Mouse (Mus musculus) hindbrain, embryonic 13.5 days (tissue): ENCODE measurements around the gene Slc36a2. TPM values are rescaled to one million over a fixed set of nuclear protein-coding genes. Genes with fewer than 3 reads are reported as not detected.

Source experiments
- ATAC-seq: fragments of 200-750 bp; cut with Nextera tagmentation; 2 replicates; pipeline ENCODE4 v1.8.0; 2017; ENCODE audit warnings: moderate TSS enrichment; ENCODE audit not compliant: low FRiP score
- H3K27ac ChIP-seq: fragments of 300-500 bp; sonication (generic); 2 replicates; pipeline ENCODE4 v1.5.1; 2015; ENCODE audit warnings: inconsistent platforms, mild to moderate bottlenecking, moderate library complexity
- H3K27me3 ChIP-seq: fragments of 300-500 bp; sonication (generic); 2 replicates; pipeline ENCODE4 v1.6.1; 2015; ENCODE audit warnings: mild to moderate bottlenecking, inconsistent platforms
- H3K36me3 ChIP-seq: fragments of 300-500 bp; sonication (generic); 2 replicates; pipeline ENCODE4 v1.6.1; 2015; ENCODE audit warnings: mild to moderate bottlenecking, inconsistent platforms
- H3K4me1 ChIP-seq: fragments of 300-500 bp; sonication (generic); replicated peaks from 2 replicates; pipeline ENCODE4 v1.6.1; 2015; ENCODE audit warnings: inconsistent platforms
- H3K4me2 ChIP-seq: fragments of 300-500 bp; sonication (generic); 2 replicates; pipeline ENCODE4 v1.6.1; 2015; ENCODE audit warnings: inconsistent platforms, mild to moderate bottlenecking, moderate library complexity
- H3K4me3 ChIP-seq: fragments of 300-500 bp; sonication (generic); 2 replicates; pipeline ENCODE4 v1.5.1; 2015; ENCODE audit warnings: mild to moderate bottlenecking, inconsistent platforms
- H3K9ac ChIP-seq: fragments of 300-500 bp; sonication (generic); 2 replicates; pipeline ENCODE4 v1.6.1; 2015; ENCODE audit warnings: mild to moderate bottlenecking, inconsistent platforms
- H3K9me3 ChIP-seq: fragments of 300-500 bp; sonication (generic); 2 replicates; pipeline ENCODE4 v1.6.1; 2016; ENCODE audit warnings: inconsistent platforms
- WGBS: fragments of 180-500 bp; shearing (Covaris S2); methylation state at CpG from one replicate; pipeline ENCODE4 v1.1.7; 2015; 5-methylcytosine and 5-hydroxymethylcytosine counted together
- polyA plus RNA-seq: library from polyadenylated mRNA; unstranded; fragments of >200 nt; fragmentation: Nextera tagmentation; extraction: Ambion mirVana; gene quantifications from 2 replicates; pipeline ENCODE4 v1.2.1, GENCODE M21; 2015

The Slc36a2 gene
- polyA plus RNA-seq, 1 experiment from 2014 or later = 1.5 TPM

DNA sequence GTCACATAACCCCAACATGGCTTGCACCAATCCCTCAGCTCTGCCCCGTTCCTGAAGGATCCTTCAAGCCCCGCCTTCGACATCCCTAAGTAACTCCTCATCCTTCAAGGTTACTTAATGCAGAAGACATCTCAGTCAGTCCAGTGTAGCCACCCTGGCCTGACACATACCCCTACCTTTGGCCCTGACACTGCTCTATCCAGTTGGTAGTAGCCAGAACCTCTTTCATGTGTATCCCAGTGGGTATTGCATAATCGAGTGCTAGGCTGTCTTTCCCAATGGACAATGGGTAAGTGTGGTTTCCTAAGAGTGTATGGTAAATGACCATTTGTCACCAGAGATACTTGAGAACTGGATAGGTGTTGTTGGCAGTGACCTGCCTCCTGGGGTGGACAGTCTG lies 6.0 kb downstream of the Slc36a2 start:
- H3K27me3 ChIP-seq = no peaks in the 10 kb centered on the region
- no peak for ATAC-seq
- H3K36me3 ChIP-seq = no peaks in the 10 kb centered on the region
- H3K4me1 ChIP-seq = no peaks in the 10 kb centered on the region
- H3K4me2 ChIP-seq = no peak overlapping the region
- 90% methylated on average over 4 of the region's 4 CpGs for WGBS
- no peak overlapping the region for H3K27ac ChIP-seq
- no peak overlapping the region for H3K4me3 ChIP-seq
- H3K9ac ChIP-seq = no peak overlapping the region
- no peaks in the 10 kb centered on the region for H3K9me3 ChIP-seq

GRCm38 (mm10) chr11:55170501-55170900 lies 14.4 kb downstream of the Slc36a2 start:
- H3K27ac ChIP-seq = no peak overlapping the region
- 80% methylated on average over 4 of the region's 4 CpGs for WGBS
- H3K4me1 ChIP-seq = no peaks in the 10 kb centered on the region
- H3K4me2 ChIP-seq = no peak overlapping the region
- no peaks in the 10 kb centered on the region for H3K9me3 ChIP-seq
- no peaks in the 10 kb centered on the region for H3K36me3 ChIP-seq
- no peak for ATAC-seq
- 0 out of 2 replicates have a peak, but pooled peaks cover 6% of the 10 kb centered on the region for H3K27me3 ChIP-seq
- no peak overlapping the region for H3K9ac ChIP-seq
- H3K4me3 ChIP-seq = no peak overlapping the region

GRCm38 (mm10) chr11:55168914-55169313 lies 16.0 kb downstream of the Slc36a2 start:
- Histone ChIP-seq H3K27ac (no peak overlapping the region), H3K9me3 (no peaks in the 10 kb centered on the region), H3K9ac (no peak overlapping the region), H3K4me1 (no peaks in the 10 kb centered on the region), H3K36me3 (no peaks in the 10 kb centered on the region), H3K4me2 (no peak overlapping the region), H3K27me3 (0 out of 2 replicates have a peak, but pooled peaks cover 6% of the 10 kb centered on the region), H3K4me3 (no peak overlapping the region)
- ATAC-seq = no peak
- WGBS = 90% methylated on average over 6 of the region's 6 CpGs

- Histone ChIP-seq H3K9me3 (no peaks in the 10 kb centered on the region), H3K4me1 (no peaks in the 10 kb centered on the region), H3K9ac (no peak overlapping the region), H3K4me3 (no peak overlapping the region), H3K36me3 (no peaks in the 10 kb centered on the region), H3K4me2 (no peak overlapping the region), H3K27ac (no peak overlapping the region), H3K27me3 (0 out of 2 replicates have a peak, but pooled peaks cover 6% of the 10 kb centered on the region)
- 85% methylated on average over 4 of the region's 4 CpGs for WGBS
- no peak for ATAC-seq
These were observed 16.4 kb downstream of the Slc36a2 start for GRCm38 (mm10) chr11:55168504-55168903.

DNA sequence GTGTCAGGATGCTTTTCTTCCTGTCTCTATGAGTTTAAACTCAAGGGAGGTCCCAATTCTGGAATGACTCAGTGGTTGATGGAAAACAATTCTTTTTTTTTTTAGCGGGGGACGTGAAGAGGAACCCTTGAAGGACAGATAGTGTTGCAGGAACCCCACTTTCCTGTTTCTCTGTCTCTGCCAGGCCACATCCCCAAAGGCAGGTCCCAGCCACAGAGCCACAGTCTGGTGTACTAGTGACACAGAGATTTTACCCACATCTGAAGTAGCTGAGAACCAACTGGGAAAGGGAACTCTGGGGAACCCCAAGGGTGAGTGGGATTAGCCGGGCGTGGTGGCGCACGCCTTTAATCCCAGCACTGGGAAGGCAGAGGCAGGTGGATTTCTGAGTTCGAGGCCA lies 19.1 kb downstream of the Slc36a2 start:
- no peaks in the 10 kb centered on the region for H3K9me3 ChIP-seq
- no peaks in the 10 kb centered on the region for H3K36me3 ChIP-seq
- no peaks in the 10 kb centered on the region for H3K4me1 ChIP-seq
- 92% methylated on average over 7 of the region's 7 CpGs for WGBS
- ATAC-seq = no peak
- 0 out of 2 replicates have a peak, but pooled peaks cover 2% of the 10 kb centered on the region for H3K27me3 ChIP-seq
- no peak overlapping the region for H3K4me2 ChIP-seq
- H3K27ac ChIP-seq = no peak overlapping the region
- no peak overlapping the region for H3K9ac ChIP-seq
- no peak overlapping the region for H3K4me3 ChIP-seq

DNA sequence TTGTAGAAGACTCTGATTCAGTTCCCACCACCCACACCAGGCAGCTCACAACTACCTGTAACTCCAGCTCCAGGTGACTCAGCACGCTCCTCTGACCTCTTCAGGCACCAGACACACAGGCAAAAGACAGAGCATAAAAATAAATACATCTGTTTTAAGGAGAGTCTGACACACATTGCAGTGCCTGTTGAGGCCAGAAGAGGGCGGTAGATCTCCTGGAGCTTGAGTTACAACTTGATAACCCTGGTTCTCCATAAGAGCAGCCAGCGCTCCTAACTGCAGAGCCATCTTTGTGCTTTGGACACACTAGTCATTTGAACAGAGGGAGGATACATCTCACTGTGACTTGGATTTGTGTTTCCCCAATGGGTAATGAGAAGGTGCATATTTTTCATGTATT lies 20.2 kb downstream of the Slc36a2 start:
- 52% methylated on average over 3 of the region's 3 CpGs for WGBS
- ATAC-seq = no peak
- Histone ChIP-seq H3K27ac (no peak overlapping the region), H3K27me3 (0 out of 2 replicates have a peak, but pooled peaks cover 5% of the 10 kb centered on the region), H3K36me3 (no peaks in the 10 kb centered on the region), H3K4me1 (no peaks in the 10 kb centered on the region), H3K4me2 (no peak overlapping the region), H3K9ac (no peak overlapping the region), H3K4me3 (no peak overlapping the region), H3K9me3 (no peaks in the 10 kb centered on the region)

GRCm38 (mm10) chr11:55162670-55163069 lies 22.2 kb downstream of the Slc36a2 start:
- Histone ChIP-seq H3K9me3 (no peaks in the 10 kb centered on the region), H3K27ac (no peak overlapping the region), H3K36me3 (no peaks in the 10 kb centered on the region), H3K27me3 (0 out of 2 replicates have a peak, but pooled peaks cover 5% of the 10 kb centered on the region), H3K9ac (no peak overlapping the region), H3K4me3 (no peak overlapping the region), H3K4me1 (no peaks in the 10 kb centered on the region), H3K4me2 (no peak overlapping the region)
- no peak for ATAC-seq
- WGBS = 53% methylated on average over 9 of the region's 9 CpGs

- H3K27me3 ChIP-seq = 0 out of 2 replicates have a peak, but pooled peaks cover 5% of the 10 kb centered on the region
- no peak overlapping the region for H3K4me2 ChIP-seq
- no peak for ATAC-seq
- H3K9ac ChIP-seq = no peak overlapping the region
- no peaks in the 10 kb centered on the region for H3K36me3 ChIP-seq
- no peaks in the 10 kb centered on the region for H3K4me1 ChIP-seq
- no peaks in the 10 kb centered on the region for H3K9me3 ChIP-seq
- no peak overlapping the region for H3K27ac ChIP-seq
- no peak overlapping the region for H3K4me3 ChIP-seq
- 55% methylated on average over 13 of the region's 13 CpGs for WGBS
These were observed 26.0 kb downstream of the Slc36a2 start for GRCm38 (mm10) chr11:55158785-55159359.

GRCm38 (mm10) chr11:55155070-55155421 lies 29.8 kb downstream of the Slc36a2 start:
- H3K4me1 ChIP-seq = no peaks in the 10 kb centered on the region
- no peak for ATAC-seq
- 72% methylated on average over 6 of the region's 6 CpGs for WGBS

GRCm38 (mm10) chr11:55154398-55155069 lies 30.3 kb downstream of the Slc36a2 start:
- Histone ChIP-seq H3K27me3 (no peaks in the 10 kb centered on the region), H3K36me3 (no peaks in the 10 kb centered on the region), H3K4me2 (no peak overlapping the region), H3K9ac (no peak overlapping the region), H3K27ac (no peak overlapping the region), H3K9me3 (no peaks in the 10 kb centered on the region), H3K4me1 (no peaks in the 10 kb centered on the region), H3K4me3 (no peak overlapping the region)
- ATAC-seq = no peak
- WGBS = 73% methylated on average over 3 of the region's 3 CpGs

More at GRCm38 (mm10) chr11:55155070-55155421, 29.8 kb downstream of the Slc36a2 start:
- Histone ChIP-seq H3K36me3 (no peaks in the 10 kb centered on the region), H3K4me3 (no peak overlapping the region), H3K9ac (no peak overlapping the region), H3K9me3 (no peaks in the 10 kb centered on the region), H3K27ac (no peak overlapping the region), H3K27me3 (no peaks in the 10 kb centered on the region), H3K4me2 (no peak overlapping the region)

GRCm38 (mm10) chr11:55151608-55152007 lies 33.3 kb downstream of the Slc36a2 start, which contains the start of gene Slc36a3:
Gene Slc36a3, minus strand, starts transcription at chr11:55151708.
- H3K4me3 ChIP-seq = no peak within 1 kb of the TSS
- 86% methylated on average over 3 of the region's 3 CpGs for WGBS
- H3K36me3 ChIP-seq = no peaks in the 10 kb centered on the region
- no peak within 1 kb of the TSS for H3K4me2 ChIP-seq
- no peaks in the 10 kb centered on the region for H3K27me3 ChIP-seq
- no peak within 1 kb of the TSS for H3K9ac ChIP-seq
- no peaks in the 10 kb centered on the region for H3K4me1 ChIP-seq
- H3K9me3 ChIP-seq = no peaks in the 10 kb centered on the region
- no peak within 1 kb of the TSS for H3K27ac ChIP-seq
- no peak for ATAC-seq

DNA sequence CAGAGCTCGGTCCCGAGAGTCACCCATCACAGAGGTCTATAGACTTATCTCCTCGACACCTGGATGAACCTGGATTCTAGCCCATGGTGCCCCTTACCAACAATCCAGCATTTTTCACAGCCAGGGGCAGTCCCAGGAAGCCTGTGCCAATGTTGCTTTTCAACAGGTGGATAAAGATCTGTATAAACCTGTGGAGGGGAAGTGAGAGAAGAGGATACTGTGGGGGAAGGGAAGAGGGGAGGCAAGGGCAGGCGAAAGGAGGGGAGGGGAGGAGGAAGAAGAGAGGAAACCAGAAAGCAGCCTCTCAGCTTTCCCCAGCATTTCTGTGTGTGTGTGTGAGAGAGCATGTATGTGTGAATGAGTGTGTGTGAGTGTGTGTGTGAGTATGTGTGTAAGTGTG lies 36.4 kb downstream of the Slc36a2 start:
- ATAC-seq = no peak
- 83% methylated on average over 4 of the region's 4 CpGs for WGBS
- no peak overlapping the region for H3K9ac ChIP-seq

GRCm38 (mm10) chr11:55147423-55147822 lies 37.5 kb downstream of the Slc36a2 start:
- H3K9ac ChIP-seq = no peak overlapping the region
- no peak overlapping the region for H3K27ac ChIP-seq
- no peaks in the 10 kb centered on the region for H3K9me3 ChIP-seq
- H3K36me3 ChIP-seq = no peaks in the 10 kb centered on the region
- H3K4me2 ChIP-seq = no peak overlapping the region
- WGBS = 73% methylated on average over 6 of the region's 6 CpGs
- H3K27me3 ChIP-seq = no peaks in the 10 kb centered on the region
- H3K4me1 ChIP-seq = no peaks in the 10 kb centered on the region
- ATAC-seq = no peak
- no peak overlapping the region for H3K4me3 ChIP-seq

More for the DNA sequence above, 36.4 kb downstream of the Slc36a2 start:
- Histone ChIP-seq H3K4me3 (no peak overlapping the region), H3K27ac (no peak overlapping the region), H3K9me3 (no peaks in the 10 kb centered on the region), H3K4me1 (no peaks in the 10 kb centered on the region), H3K4me2 (no peak overlapping the region), H3K27me3 (no peaks in the 10 kb centered on the region), H3K36me3 (no peaks in the 10 kb centered on the region)
